In genomic region chr2:52034601-52035000, GRCm38 (mm10) we compare ENCODE assay signal across 26 mouse cellular contexts.
"Had no signal": no experiment of that assay in that cellular context is flagged by ENCODE, and none has a peak within 500 bp of the region (broad histone marks: within the 10 kb centered on the region; RNA-seq: fewer than 3 reads in every experiment).

No protein-coding gene starts in this region.

- H3K36me3 ChIP-seq: limb, embryonic 12.5 days; liver, embryonic 12.5 days; liver, embryonic 15.5 days; lung, embryonic 15.5 days; midbrain, embryonic 10.5 days; midbrain, embryonic 15.5 days; neural tube, embryonic 12.5 days; neural tube, embryonic 15.5 days had no signal

- H3K9ac ChIP-seq: limb, embryonic 12.5 days; liver, embryonic 12.5 days; liver, embryonic 15.5 days; lung, embryonic 15.5 days; midbrain, embryonic 15.5 days; neural tube, embryonic 12.5 days; neural tube, embryonic 15.5 days had no signal

- DNase-seq: kidney, adult 2 months; kidney, postnatal 25 days; layer of hippocampus, adult 9-11 months; liver; lung, adult 18-20 months; lung, postnatal 10 days; lung, postnatal 36 days; retina, postnatal 1 day; right cerebral cortex, postnatal 14 days; right cerebral cortex, postnatal 4 days; thymus, adult 2 months; thymus, postnatal 14 days; thymus, postnatal 4 days had no signal

- H3K9me3 ChIP-seq: limb, embryonic 12.5 days; liver, embryonic 12.5 days; liver, embryonic 15.5 days; lung, embryonic 15.5 days; megakaryocyte, embryonic 14.5 days; midbrain, embryonic 10.5 days; midbrain, embryonic 15.5 days; neural tube, embryonic 12.5 days; neural tube, embryonic 15.5 days had no signal

- H3K4me2 ChIP-seq: limb, embryonic 12.5 days; liver, embryonic 12.5 days; liver, embryonic 15.5 days; lung, embryonic 15.5 days; midbrain, embryonic 15.5 days; neural tube, embryonic 12.5 days; neural tube, embryonic 15.5 days had no signal

- H3K27ac ChIP-seq: kidney, postnatal 0 days; layer of hippocampus, adult 2 months; limb, embryonic 12.5 days; liver, embryonic 12.5 days; liver, embryonic 15.5 days; lung, embryonic 15.5 days; midbrain, embryonic 10.5 days; midbrain, embryonic 15.5 days; neural tube, embryonic 12.5 days; neural tube, embryonic 15.5 days; stomach, postnatal 0 days had no signal

- H3K4me3 ChIP-seq: layer of hippocampus, adult 2 months; limb, embryonic 12.5 days; liver, embryonic 12.5 days; liver, embryonic 15.5 days; lung, embryonic 15.5 days; megakaryocyte, embryonic 14.5 days; midbrain, embryonic 10.5 days; midbrain, embryonic 15.5 days; neural tube, embryonic 12.5 days; neural tube, embryonic 15.5 days had no signal

- H3K27me3 ChIP-seq: limb, embryonic 12.5 days; lung, embryonic 15.5 days; midbrain, embryonic 15.5 days; neural tube, embryonic 12.5 days; neural tube, embryonic 15.5 days had no signal

- ATAC-seq: intestine, postnatal 0 days; liver, embryonic 12.5 days; midbrain, embryonic 15.5 days had no signal

- H3K4me1 ChIP-seq: liver, embryonic 12.5 days had no signal
